Mouse (Mus musculus): ENCODE data around the gene Optc.

The Optc gene

GRCm38 (mm10) chr1:133907949-133908658 is at the start of gene Optc:
TSS of gene Optc (minus strand) at chr1:133907999.
- no peak for DNase-seq (ENCODE audit: low read depth, low spot score)

- no peak for DNase-seq (ENCODE audit: low read depth, low spot score)
These were observed 46.2 kb upstream of the Optc start for GRCm38 (mm10) chr1:133954009-133954408.

- DNase-seq (ENCODE audit: low read depth, low spot score): no peak
These were observed 45.5 kb upstream of the Optc start for GRCm38 (mm10) chr1:133953261-133953742.

- no peak for DNase-seq (ENCODE audit: low read depth, low spot score)
These were observed 43.8 kb upstream of the Optc start for GRCm38 (mm10) chr1:133951598-133951997.

GRCm38 (mm10) chr1:133950061-133950782 is 42.4 kb upstream of the Optc start:
- no peak for DNase-seq (ENCODE audit: low read depth, low spot score)

GRCm38 (mm10) chr1:133945106-133945505 is 37.3 kb upstream of the Optc start:
- DNase-seq (ENCODE audit: low read depth, low spot score): no peak

GRCm38 (mm10) chr1:133941904-133942303 is 34.1 kb upstream of the Optc start:
- no peak for DNase-seq (ENCODE audit: low read depth, low spot score)

GRCm38 (mm10) chr1:133941158-133941860 is 33.5 kb upstream of the Optc start:
- no peak for DNase-seq (ENCODE audit: low read depth, low spot score)

- DNase-seq (ENCODE audit: low read depth, low spot score): no peak
These were observed 32.8 kb upstream of the Optc start for GRCm38 (mm10) chr1:133940481-133941092.

GRCm38 (mm10) chr1:133939708-133940107 is 31.9 kb upstream of the Optc start:
- DNase-seq (ENCODE audit: low read depth, low spot score): no peak

GRCm38 (mm10) chr1:133936169-133936568 is 28.4 kb upstream of the Optc start:
- DNase-seq (ENCODE audit: low read depth, low spot score): no peak

- no peak for DNase-seq (ENCODE audit: low read depth, low spot score)
These were observed 26.7 kb upstream of the Optc start for GRCm38 (mm10) chr1:133934354-133934963.

GRCm38 (mm10) chr1:133933301-133934195 is 25.7 kb upstream of the Optc start:
- no peak for DNase-seq (ENCODE audit: low read depth, low spot score)

GRCm38 (mm10) chr1:133929980-133930379 is 22.2 kb upstream of the Optc start:
- DNase-seq (ENCODE audit: low read depth, low spot score): no peak

GRCm38 (mm10) chr1:133925223-133925622 is 17.4 kb upstream of the Optc start:
- no peak for DNase-seq (ENCODE audit: low read depth, low spot score)

GRCm38 (mm10) chr1:133924141-133924875 is 16.5 kb upstream of the Optc start:
- DNase-seq (ENCODE audit: low read depth, low spot score): peak; percentile 16

- DNase-seq (ENCODE audit: low read depth, low spot score): no peak
These were observed 15.3 kb upstream of the Optc start for GRCm38 (mm10) chr1:133923071-133923470.

- peak; percentile 16 for DNase-seq (ENCODE audit: low read depth, low spot score)
These were observed 13.5 kb upstream of the Optc start, which contains the start of gene Prelp for GRCm38 (mm10) chr1:133921304-133921751. TSS of gene Prelp (minus strand) at chr1:133921414.

GRCm38 (mm10) chr1:133920876-133921275 is 13.1 kb upstream of the Optc start:
- no peak for DNase-seq (ENCODE audit: low read depth, low spot score)

GRCm38 (mm10) chr1:133920401-133920800 is 12.6 kb upstream of the Optc start:
- DNase-seq (ENCODE audit: low read depth, low spot score): no peak
